In the genomic region with DNA sequence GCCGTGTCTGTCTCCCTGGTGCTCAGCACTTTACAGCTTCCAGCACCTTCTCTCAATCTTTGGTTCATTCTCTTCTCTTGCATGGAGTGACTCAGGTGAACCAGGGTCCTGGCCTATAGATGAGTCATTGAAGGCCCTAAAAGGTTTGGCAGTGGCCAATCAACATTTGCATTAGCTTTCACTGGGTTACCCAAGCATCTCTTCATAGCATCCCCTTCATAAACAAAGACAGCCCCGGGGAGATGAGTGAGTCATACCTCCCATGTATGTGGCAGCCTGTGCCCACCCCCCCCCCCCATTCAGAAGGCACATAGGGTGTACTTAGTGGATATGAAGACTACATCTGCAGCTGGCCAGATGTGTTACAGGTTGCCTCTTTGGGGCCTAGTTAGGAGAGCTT, we compare ENCODE assay signal across 17 mouse cellular contexts.
"Had no signal": no experiment of that assay in that cellular context is flagged by ENCODE, and none has a peak within 500 bp of the region (broad histone marks: within the 10 kb centered on the region; RNA-seq: fewer than 3 reads in every experiment).

No protein-coding gene starts in this region.

- DNase-seq: gastrocnemius, adult 2 months; gastrocnemius, postnatal 10 days; gastrocnemius, postnatal 25 days; heart, adult 18-20 months; heart, postnatal 10 days; heart, postnatal 4 days; kidney, adult 18-20 months; kidney, adult 8-10 months; kidney, postnatal 4 days; layer of hippocampus, adult 9-11 months; layer of hippocampus, postnatal 36 days; left cerebral cortex, postnatal 4 days had no signal

- ATAC-seq: hindbrain, embryonic 16.5 days; inflammation-experienced regulatory T-cells, adult 6 months; intestine, embryonic 15.5 days; intestine, postnatal 0 days; liver, embryonic 12.5 days had no signal
